Mouse (Mus musculus) 3134 (cell line): ENCODE results near the gene Trim61.
"Not testable (repeated sequence)": the region's sequence is repeated elsewhere in the genome, so short reads cannot be mapped to it uniquely, and the experiment has no call there.

Source experiments
- DNase-seq: peaks from one replicate; pipeline ENCODE4 v3.0.0-alpha.2; 2011; ENCODE audit warnings: low spot score; ENCODE audit not compliant: insufficient read length; ENCODE audit errors: extremely low read depth

Gene Trim61

DNA sequence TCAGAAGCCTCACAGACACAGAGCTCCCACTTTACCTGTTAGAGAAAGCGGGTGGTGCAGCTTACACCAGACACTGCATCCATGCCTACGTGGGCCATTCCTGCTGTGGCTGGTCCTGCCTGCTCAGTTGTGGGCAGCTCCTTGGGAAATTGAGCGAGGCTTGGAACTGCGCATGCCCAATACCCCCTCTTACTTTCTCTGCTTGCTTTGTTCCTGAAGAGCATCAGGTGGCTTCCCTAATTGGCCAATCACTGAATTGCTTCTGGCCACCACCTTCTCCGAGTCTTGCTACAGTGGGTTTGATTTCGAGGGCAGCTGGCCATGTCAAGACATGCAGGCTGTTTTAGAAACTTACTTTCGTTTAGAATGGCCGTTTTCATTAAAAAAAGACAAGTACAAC is at the start of gene Trim61, which contains the start of gene Trim60:
Trim61 (minus strand) TSS at position 101 of the 400 bp plus-strand sequence.
Trim60 (minus strand) TSS at position 162 of the 400 bp plus-strand sequence.
- no peak for DNase-seq

DNA sequence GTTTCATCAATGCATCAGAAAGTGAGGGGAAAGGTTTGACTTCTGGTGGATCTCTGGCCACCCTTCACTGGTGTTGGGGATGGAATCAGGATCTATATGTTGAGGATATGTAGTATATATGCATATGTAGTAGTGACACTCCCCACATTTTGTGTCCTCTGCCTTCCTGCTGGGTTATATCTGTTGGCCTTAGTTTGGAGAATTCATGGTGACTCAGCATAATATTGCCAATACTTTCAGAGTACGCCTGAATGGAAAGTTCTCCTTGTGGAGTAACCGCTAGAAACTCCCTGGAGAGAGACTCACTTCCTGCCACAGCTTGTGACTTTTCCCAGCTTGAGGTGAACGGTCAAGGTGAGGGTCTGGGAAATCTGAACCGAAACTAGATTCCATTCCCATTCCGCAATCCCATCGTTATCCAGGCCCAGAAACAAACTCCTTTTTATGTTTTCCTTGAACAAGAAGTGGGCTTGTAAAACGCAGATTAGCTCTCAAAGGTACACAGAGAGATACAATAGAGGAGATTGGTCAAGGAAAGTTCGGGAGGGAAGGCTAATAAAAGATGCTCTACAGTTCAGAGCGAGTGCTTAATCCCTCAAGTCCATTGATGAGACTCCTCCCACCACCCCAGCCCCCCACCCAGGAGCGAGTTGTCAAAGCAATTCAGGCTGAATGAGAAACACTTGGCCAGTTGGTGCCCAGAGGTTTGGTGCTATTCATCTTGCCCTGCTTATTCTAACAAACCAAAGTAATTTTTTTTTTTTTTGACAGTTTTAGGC is 49.6 kb upstream of the Trim61 start:
- peak; percentile 49 for DNase-seq

- DNase-seq = peak; percentile 55
Observed at GRCm38 (mm10) chr8:65067031-65067430, 48.7 kb upstream of the Trim61 start.

- DNase-seq = no peak
Observed at GRCm38 (mm10) chr8:65065622-65066021, 47.3 kb upstream of the Trim61 start.

DNA sequence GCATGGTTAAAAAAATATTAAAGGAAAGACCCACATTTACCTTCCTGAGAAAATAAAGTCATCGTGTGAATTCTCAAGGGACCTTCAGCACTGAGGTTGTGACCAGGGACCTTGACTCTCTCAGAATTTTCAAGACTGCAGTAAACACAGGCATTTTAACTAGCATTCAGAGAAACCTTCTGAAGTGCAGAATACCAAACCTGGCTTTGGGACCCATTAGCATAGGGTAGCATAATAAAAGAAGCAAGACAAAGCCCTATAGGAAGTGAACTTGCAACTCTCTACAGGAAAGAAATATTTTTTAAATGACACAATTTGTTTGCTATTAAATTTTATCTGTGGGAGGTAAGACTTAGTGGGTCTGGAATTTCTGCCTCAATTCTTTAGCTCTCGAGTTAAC is 45.7 kb upstream of the Trim61 start:
- no peak for DNase-seq

- no peak for DNase-seq
Observed at GRCm38 (mm10) chr8:65062195-65062594, 43.9 kb upstream of the Trim61 start.

DNA sequence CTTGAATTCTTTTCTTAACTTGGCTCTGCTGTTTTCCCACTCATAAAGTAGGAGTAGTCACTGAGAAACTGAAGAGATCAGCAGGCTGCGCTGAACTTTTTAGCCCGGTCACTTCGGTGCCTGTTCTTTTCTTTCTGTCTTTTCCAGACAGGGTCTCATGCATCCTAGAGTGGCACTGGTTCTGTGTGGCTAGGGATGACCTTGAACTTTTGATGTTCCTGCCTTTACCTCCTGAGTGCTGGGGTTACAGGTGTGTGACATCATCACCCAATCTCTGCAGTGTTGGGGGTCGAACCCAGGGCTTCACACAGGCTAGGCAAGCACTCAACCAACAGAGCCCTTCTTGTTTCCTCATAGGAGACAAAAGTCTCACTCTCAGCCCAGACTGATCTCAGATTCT is 38.4 kb upstream of the Trim61 start:
- no peak for DNase-seq

DNA sequence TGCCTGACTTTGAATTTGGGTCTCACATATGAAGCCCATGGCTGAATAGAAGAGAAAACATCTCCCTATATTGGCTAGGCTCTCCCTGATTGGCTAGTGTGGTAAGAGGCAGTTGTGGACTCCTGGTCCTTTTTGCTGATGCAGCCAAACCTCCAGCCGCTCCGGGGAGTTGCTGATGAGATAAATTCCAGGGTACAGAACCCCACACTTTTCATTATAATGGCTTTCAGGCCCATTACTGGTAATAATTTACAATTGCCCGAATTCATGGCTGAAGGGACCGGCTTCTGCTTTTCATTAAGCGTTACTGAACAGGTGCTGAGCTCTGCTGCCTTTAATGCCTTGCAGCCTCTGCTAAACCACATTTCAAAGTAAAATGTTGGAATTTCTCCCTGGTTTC is 35.6 kb upstream of the Trim61 start:
- DNase-seq = no peak

GRCm38 (mm10) chr8:65053554-65053953 is 35.2 kb upstream of the Trim61 start:
- no peak for DNase-seq

GRCm38 (mm10) chr8:65047801-65048200 is 29.5 kb upstream of the Trim61 start:
- no peak for DNase-seq

GRCm38 (mm10) chr8:65047193-65047592 is 28.9 kb upstream of the Trim61 start:
- DNase-seq = no peak

GRCm38 (mm10) chr8:65046565-65046964 is 28.2 kb upstream of the Trim61 start:
- no peak for DNase-seq

GRCm38 (mm10) chr8:65037117-65037533 is 18.8 kb upstream of the Trim61 start, which contains the start of gene Apela:
Gene Apela, minus strand, starts transcription at chr8:65037336.
- DNase-seq = no peak

GRCm38 (mm10) chr8:65034136-65034535 is 15.8 kb upstream of the Trim61 start:
- DNase-seq = no peak

DNA sequence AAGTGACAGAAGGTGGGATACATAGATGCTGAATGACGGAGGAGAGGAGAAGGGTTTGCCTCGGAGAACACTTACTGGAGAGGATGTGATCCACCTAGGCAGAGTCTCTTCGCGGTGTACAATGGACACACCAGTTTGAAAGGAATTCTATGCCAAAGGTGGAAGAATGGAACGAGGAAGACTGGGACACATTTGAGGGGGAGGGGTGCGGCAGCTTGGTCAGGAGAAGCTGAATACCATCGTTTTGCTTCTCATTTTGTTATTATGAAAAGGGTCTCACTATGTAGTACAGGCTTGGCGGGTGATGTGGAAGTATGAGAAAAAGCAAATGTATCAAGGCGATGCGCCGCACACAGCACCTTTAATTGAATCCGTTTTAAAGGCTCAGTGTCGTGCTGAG is 14.7 kb upstream of the Trim61 start:
- no peak for DNase-seq

DNA sequence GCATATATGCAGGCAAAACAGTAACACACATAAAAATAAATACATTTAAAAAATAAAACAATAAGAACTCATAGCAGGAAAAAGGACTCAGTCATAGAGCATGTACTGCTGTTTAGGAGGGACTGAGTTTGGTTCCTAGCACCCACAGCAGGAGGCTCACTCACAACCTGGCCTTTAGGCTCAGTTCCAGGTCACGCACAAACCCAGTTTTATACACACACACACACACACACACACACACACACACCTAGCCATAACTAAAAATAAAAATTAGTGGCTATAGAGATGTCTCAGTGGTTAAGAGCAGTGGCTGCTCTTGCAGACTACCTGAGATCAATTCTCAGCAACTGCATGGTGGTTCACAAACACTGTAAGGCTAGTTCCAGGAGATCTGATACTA is 13.8 kb upstream of the Trim61 start:
- no peak for DNase-seq

DNA sequence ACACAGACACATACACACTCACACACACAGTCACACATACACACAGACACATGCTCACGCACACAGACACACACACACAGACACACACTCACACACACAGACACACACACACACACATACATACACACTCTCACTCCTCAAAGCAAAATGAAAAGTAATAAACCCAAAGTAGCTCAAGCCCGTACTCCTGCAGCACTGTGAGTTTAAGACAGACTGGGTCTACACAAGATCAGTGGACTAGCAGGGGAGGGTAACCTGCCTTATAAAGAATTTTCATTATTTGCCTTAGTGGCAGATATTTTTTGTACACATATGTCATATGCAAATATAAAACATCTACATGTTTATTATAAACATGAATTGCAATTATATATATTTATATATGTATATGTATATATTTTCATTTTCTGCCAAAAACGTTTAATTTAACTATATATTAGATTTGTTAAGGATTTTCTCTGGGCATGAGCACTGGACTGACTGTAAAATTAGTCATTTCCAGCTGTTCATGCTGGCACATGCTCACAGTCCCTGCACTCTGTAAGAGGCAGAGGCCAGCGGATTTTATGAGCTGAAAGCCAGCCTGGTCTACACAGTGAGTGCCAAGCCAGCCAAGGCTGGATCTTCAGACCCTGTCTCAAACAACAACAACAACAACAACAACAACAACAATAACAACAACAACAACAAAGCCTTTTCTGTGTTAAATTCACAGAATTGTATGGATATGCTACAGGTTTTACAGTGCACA is 12.6 kb upstream of the Trim61 start:
- DNase-seq = no peak

DNA sequence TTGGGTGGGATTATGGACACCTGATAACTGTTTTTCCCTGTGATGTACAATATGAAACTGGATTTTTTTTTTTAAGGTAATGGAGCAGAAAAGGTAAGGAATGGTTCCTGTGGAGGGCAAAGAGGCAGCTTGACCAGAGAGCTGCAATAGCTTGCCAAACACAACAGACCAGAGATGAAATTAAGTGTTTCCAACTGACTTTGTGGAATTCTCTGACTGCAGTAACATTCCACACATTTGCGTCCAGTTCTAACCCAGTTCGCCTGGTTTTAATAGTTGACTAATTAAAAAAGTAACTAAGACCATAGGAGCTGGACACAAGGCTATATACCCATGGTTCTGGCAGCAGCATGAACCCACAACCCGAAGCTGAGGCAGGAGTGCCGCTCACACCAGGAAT is 11.5 kb upstream of the Trim61 start:
- DNase-seq = no peak

DNA sequence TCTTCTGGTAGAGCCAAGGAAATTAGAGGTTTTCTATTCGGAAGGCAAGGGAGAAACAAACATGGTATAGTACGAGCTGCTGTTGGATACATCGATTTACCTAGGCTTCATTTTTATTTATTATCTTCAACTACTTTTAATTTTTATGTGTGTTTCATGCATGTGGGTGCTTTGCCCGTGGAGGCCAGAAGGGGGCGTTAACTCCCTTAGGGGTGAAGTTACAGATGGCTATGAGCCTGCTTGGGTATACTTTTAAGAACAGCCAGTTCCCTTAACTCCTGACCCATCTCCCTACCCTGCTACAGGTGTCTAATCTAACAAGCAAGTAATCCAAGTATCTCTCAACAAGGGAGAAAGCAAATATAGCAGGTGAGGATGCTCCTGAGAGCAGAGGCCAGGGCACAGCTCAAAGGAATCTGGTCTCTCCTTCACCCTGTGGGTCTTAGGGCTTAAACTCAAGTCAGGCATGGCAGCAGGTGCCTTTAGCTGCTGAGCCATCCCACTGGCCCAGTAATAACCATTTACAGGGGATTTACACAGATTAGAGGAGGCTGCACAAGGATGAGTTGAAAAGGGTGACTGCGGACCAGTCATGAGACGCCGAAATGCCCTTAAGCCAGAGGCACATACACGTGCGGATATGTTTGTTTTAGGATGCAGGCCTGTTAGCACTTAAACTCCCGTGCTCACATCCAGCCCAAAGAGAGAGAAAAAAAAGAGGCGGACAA is 10.8 kb upstream of the Trim61 start:
- no peak for DNase-seq

DNA sequence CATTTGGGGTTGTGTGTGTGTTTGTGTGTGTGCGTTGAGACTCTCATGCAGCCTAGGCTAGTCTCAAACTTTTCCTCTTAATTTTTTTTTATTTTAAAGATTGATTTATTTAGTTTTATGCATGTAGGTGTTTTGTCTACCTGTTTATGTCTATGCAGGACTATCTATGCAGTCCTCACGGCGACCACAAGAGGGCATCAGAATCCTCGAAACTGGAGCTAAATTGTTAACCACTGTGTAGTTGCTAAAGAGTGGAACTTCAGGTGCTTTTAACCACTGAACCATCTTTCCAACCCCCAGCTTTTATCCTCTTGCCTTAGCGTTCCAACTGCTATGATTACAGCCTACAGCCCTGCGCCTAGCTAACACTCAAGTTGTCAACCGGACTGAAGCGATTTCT is 4.2 kb upstream of the Trim61 start:
- DNase-seq = no peak

- DNase-seq = not testable (repeated sequence)
Observed at GRCm38 (mm10) chr8:65007616-65008015, 10.7 kb downstream of the Trim61 start.
